Mouse (Mus musculus): ENCODE results near the gene Acot11.

DNA sequence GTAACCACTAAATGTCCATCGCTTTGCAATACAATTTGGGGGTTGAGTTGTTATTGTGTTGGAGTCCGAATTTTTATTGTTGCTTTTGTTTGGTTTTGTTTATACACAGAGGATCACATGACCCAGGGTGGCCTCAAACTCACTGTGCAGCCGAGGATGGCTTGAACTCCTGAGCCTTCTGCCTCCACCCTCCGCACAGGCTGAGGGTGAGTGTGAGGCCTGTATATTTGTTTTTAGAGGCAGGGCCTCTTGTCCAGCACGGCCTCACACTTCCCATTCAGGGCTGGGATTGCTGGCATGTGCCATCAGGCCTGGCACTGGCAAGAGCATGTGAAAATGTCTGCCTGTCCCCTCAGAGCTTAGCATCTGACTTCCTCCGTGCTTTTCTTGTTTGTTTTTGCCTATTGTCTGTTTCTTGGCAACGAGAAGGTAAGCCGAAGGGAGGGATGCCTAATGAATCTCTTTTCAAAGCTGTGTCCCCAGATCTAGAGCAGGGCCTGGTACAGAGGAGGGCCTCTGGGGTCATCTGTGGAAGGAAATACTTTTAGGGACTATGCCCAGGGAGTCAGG lies 99.6 kb downstream of the Acot11 start:
- no peak for TF ChIP-seq CTCF (IDR thresholded peaks at IDR 0.05; ENCODE audit: low read depth)
- TF ChIP-seq EP300 (optimal IDR thresholded peaks at IDR 0.05) = no peak
